Mouse (Mus musculus) T-helper 2 cell (primary cell): ENCODE data around the gene Klra8.
"Not testable (repeated sequence)": the region's sequence is repeated elsewhere in the genome, so short reads cannot be mapped to it uniquely, and the experiment has no call there.

ENCODE experiments used
- in situ Hi-C: fragments of 300-600 bp; cut with MboI, MseI; formaldehyde crosslinking; loops from one replicate; pipeline ENCODE4 v1.15.1; 2025; ENCODE audit warnings: high pct_unique_total_duplicates

Klra8 gene

DNA sequence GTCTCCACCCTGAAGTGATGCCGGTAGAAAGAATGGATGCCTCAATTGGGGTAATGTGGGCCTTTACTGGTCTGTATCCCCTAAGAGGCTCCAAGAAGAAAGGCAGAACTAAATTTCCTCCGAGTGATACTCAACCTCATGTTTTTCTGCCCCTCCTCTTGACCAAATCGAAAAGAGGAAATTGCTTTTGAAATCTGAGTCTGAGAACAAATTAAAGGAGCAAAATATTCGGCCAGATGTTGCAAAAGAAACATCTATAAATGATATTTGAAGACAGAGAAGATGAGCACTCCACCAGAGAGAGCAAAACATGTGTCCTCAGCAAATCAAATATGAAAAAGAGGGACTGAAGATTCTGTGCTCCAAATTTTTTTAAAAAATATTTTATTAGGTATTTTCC lies at the start of gene Klra8:
Klra8 (minus strand) TSS at position 101 of the 400 bp plus-strand sequence.
- in situ Hi-C loops: not testable (repeated sequence)

DNA sequence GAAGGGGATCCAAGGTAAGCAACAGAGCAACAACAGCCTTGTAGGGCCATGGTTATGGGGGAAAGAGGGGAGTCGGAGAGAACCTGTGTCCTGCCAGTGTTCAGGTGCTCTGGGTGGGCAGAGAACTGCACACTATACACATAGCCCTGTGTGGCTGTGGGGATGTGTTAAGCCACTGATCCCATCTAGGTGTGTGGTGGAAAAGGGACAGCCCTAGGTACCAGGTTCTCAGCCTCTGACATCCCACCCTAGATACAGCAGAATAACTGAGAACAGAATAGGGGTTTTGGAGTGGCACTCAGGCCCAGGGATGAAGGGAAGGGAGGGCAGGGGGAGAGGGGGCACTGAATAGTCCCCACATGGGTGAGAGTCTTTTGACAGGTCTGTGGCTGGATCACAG lies 19.2 kb downstream of the Klra8 start:
- in situ Hi-C loops: no loop called here

DNA sequence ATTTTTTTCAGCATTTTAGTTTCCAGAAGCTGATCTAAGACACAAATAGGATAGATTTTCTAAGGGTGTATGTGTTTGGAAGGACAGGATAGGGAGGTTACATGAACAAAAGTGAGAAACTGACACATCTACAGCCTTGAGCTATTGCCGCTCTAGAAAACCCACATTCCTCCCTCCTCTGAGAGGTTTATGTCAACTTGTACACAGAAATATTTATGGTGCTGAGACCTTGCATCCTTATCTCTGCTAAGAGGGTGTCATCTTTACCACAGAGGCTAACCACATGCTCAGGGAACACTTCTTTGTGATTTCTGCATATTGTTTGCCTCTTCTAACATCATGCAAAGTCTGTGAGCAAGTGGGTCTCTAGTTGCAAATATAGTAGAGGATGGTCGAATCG lies 27.0 kb downstream of the Klra8 start:
- in situ Hi-C loops: not testable (repeated sequence)

DNA sequence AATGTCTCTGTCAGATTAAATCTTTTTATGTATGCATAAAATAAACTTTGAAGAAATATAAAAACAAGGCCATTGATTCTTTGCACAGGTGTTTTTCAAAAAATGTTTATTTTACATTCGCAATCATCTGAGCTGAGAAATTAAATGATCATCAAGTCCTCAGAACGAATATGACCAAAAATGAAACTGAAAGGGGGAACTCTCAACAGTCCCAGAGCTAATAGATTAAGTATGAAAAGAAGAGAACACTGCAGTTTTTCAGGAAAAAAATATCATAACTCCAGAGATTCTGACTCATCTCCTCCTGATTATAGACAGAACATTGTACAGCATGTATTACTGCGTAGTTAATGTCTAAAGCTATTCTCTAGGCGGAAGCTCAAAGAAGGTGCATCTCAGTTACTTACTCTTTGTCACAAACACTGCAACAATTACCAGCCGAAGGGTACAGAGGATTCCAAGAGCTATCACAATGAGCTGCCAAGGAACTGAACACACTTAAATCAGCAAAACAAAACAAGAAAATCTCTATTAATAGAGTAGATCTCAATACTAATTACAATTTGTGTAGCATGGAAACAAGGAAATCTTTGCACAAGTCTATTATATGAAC lies 37.3 kb downstream of the Klra8 start:
- in situ Hi-C loops: no loop called here

DNA sequence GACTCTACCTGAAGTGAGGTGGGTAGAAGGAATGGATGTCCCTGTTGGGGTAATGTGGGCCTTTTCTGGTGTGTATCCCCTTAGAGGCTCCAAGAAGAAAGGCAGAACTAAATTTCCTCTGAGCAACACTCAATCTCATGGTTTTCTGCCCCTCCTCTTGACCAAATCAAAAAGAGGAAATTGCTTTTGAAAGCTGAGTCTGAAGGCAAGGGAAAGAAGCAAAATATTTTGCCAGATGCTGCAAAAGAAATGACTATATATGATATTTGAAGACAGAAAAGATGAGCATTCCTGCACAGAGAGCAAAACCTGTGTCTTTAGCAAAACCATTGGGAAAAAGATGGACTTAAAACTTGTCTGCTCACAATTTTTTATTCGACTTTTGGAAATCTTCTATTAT lies 62.5 kb downstream of the Klra8 start, which contains the start of gene Klra4:
Klra4 (minus strand) TSS at position 101 of the 400 bp plus-strand sequence.
- in situ Hi-C loops: not testable (repeated sequence)
